Mouse (Mus musculus) T-cell, adult 2 months (primary cell): ENCODE measurements around the gene Tmtc4.

Experiments used
- DNase-seq: peaks from one replicate; pipeline ENCODE4 v3.0.0; 2022; ENCODE audit warnings: low spot score

Gene Tmtc4

DNA sequence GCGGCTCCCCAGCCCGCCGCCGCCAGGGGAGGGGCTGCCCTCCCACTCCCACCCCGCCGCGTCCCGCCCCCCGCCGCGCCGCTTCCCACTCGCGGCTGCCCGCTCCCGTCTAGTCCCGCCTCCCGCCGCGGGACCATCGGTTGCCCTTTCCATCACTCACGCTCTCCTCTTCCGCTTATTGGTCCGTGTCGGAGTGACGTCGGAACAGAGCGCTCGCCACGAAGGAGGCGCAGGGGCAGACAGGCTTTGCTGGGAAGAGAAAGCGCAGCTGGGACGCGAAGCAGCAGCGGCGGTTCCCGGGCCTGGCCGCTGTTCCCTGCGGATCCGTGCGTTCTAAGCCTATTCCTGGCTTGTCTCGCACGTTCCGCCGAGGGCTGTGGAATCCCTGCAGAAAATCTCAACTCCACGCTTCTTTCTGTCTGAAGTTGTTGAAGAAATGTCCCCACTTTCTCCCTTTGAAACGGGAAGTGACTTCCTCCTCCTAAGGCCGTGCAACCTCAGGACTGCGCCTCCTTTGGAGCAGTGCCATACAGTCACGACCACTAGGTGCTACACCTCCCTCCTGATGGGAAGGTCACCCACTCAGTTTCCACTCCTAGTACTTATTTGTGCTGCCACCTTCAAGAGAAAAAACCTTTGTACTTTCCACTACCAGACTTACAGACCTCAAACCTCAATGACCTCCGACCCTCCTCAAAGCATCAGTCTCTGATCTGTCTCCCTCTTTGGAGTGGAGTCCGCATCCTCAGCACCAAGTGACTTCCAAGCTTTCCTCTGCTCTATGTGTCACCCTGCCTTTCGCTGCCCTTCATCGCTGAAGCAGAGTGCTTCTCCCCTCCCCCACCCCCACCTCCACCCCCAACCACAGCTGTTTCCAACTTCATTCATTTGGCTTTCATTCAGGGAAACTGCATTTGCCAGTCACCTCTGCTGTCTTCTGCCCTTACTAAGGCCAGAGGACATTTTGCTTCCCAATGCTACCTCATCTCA is at the start of gene Tmtc4:
TSS of gene Tmtc4 (minus strand) at position 810 of the 990 bp plus-strand sequence.
- peak; percentile 90 for DNase-seq

GRCm38 (mm10) chr14:123032435-123032834 is 48.6 kb upstream of the Tmtc4 start:
- DNase-seq: no peak

DNA sequence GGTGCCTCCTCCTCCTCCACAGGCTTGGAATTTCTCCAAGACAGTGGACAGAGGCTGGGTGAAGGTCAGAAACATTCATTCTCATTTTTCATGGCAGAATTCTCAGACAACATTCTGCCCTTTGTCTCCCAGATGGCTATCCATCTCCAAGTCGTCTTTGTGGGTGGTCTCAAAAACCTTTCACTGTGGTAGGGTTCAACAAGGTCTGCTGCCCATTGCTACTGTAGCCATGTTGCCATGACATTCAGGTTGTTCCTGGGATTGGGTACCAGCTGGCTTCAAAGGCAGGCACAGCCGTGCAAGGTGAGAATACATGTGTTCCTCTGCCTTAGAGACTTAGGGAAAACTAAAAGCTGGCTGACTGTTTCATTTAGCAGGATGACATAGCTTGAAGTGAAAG is 44.0 kb upstream of the Tmtc4 start:
- no peak for DNase-seq

DNA sequence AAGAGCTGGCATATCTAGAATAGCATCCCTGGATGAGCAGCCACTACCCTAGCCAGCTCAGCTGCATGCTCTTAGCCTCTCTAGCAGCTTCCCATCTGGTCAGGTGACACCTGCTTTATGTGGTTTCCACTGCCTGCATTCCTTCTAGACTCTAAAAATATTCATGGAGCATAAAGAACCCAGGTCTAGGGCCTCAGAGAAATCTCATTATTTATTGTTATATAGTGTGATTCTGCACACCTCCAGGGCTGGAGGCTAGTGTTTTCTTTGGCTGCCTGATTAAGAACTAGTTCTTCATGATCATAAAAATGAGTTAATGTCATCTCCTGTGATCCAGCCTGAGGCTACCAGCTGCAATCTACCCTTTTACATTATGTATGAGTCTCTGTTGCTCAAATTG is 39.1 kb upstream of the Tmtc4 start:
- DNase-seq: no peak

DNA sequence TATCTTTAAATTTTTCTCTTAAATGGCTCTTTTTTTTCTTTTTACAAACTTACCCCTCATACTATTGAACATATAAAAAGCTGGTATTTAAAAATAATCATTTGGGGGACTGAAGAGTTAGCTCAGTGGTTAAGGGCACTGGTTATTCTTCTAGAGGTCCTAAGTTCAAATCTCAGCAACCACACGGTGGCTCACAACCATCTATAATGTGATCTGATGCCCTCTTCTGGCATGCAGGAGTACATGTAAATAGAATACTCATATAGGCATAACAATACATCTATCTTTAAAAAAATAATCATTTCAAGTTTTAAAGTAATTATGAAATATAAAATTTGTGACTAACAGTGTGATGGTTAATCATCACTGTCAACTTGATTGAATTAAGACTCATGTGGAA is 32.5 kb upstream of the Tmtc4 start:
- DNase-seq: no peak

DNA sequence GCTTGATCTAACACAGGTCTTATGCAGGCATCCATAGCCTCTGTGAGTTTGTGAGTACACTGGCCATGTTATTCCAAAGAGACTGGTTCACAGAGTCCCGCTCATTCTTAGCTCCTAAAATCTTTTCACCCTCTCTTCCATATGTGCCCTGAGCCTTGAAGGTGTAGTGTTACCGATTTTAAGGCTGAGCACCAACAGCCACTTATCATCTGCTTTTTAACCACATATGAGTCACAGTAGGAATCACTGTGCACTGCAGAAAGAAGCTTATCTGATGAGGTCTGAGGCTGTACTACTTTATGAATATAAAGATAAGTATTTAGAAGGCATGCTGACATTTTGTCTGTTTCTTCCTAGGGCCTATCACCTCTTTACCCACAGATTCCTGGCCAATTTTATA is 31.9 kb upstream of the Tmtc4 start:
- no peak for DNase-seq

- no peak for DNase-seq
These were observed 25.5 kb upstream of the Tmtc4 start for GRCm38 (mm10) chr14:123009108-123010018.

DNA sequence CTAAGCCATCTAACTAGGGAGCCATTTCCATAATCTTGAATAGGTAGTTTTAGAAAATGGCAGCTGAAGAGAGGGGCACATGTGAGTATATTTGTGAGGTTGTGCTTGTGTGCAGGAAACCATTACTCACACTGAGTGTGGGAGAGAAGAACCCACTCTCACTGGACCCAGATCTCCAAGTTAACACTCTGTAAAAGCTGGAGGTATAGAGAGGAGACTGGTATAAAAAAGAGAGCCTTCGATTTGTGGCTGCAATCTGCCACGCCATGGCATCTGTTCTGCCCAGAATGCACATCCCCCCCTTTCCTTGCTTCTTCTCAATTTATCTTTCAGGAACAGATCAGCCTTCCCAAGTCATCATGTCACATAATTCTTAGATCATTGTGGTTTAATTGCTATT is 24.8 kb upstream of the Tmtc4 start:
- no peak for DNase-seq

GRCm38 (mm10) chr14:123003715-123004114 is 19.9 kb upstream of the Tmtc4 start:
- no peak for DNase-seq

GRCm38 (mm10) chr14:123001391-123001790 is 17.6 kb upstream of the Tmtc4 start:
- DNase-seq: no peak

- DNase-seq: peak; percentile 46
These were observed 13.6 kb upstream of the Tmtc4 start for GRCm38 (mm10) chr14:122997465-122997864.

DNA sequence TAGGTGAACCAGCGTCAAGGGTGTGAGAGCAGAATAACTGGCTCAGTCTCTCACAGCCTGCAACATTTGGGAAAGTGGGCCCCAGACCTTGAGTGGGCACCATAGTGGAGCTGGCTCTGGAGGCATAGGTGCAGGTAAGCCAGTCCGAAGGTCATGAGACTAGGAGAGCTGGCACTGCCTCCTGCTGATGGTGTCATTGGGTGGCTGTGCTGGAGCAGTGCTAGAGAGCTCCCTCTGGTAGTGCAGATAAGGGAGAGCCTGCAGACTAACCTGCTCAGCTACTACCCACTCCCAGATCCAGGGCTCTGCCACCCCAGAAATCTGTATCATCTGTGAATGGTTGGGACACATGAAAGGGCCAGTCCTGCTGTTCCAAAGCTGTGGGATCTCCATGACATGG is 10.1 kb upstream of the Tmtc4 start:
- no peak for DNase-seq

DNA sequence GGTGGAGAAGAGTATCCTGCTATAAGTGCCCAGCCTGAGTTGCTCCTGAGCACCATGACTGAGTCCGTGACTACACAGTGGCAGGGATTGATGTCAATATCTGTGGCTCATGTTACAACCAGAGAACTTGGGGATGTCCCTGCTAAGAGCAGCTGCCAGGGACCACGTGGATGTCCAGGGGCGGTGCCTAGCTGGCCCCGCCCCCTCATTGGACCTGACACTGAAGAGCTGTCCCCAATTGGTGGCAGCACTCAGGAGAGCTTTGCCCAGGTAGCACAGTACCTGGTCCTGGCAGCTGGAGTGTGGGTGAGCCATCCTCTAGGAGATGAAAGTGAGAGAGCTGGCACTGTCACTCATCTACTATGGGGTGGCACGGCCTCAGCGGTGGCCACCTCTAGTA is 9.1 kb upstream of the Tmtc4 start:
- no peak for DNase-seq

DNA sequence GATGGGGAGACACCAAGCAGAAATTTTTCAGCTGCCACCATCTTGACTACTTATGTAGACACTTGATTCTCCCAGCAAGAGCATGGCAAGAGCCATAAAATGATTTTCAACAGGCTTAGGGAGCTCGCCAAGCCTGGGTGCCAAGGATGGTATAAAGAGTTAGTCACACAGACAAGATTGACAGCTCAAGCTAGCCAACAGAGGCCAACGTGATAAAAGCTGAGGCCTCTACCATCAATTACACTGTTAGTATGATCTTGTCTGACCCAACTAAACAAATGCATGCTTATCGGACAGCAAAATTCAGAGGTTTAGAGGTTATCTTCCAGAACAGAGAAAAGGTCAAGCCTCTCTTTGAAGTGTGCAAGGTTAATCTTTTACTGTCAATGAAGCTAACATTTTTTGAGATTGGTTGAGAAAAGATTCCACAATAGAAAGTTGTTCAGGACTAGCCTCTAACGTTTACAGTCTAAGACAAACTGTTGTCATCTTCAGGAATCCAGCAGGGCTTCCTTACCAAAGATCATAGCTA is 6.8 kb upstream of the Tmtc4 start:
- no peak for DNase-seq

DNA sequence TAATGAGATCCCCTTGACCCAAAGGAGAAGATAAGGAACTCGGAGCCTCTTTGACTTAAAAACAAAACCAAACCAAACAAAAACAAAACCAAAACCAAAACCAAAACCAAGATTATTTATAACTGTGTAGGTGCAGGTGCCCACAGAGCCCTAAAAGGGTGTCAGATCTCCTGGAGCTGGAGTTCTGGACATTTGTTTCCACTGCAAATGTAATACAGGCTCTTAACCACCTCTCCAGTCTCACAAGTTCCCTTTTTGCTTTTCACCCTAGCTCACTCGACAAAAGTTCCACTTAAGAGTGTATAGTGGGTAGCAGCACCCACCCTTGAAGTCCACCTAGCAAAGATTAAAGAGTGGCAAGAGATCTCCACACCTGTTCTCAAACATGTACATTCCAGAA is 2.6 kb upstream of the Tmtc4 start:
- DNase-seq: no peak

- peak; percentile 76 for DNase-seq
These were observed 1.1 kb downstream of the Tmtc4 start for GRCm38 (mm10) chr14:122982571-122983225.

DNA sequence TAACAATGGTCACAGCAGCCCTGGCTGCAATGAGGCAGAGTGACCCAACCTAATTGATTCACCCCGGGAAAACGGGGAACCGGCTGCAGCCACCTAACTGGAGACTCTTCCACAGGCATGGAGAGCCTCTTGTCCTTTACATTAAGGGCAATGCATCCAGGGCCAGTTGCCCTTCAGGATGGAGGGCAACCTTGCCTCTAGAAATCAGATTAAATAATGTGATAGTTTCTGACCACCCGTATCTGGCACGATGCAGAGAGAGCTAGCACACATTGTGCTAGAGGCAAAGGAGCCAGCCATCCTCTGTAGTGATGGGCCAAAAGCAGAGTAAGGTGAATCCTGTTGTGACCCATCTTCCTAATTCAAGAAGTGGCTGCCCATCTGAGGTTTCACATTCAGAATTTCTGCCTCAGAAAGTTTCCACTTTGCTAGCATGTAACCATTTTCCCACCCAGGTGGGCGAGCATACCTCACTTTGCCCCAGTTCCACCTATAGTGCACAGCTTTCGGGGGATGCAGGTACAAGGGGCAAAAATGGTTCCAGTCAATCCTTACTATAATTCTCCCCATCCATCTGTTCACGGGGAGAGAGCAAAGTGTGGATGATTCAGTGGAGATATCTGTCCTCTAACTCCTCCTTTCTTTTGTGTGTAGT is 1.9 kb downstream of the Tmtc4 start:
- DNase-seq: no peak

DNA sequence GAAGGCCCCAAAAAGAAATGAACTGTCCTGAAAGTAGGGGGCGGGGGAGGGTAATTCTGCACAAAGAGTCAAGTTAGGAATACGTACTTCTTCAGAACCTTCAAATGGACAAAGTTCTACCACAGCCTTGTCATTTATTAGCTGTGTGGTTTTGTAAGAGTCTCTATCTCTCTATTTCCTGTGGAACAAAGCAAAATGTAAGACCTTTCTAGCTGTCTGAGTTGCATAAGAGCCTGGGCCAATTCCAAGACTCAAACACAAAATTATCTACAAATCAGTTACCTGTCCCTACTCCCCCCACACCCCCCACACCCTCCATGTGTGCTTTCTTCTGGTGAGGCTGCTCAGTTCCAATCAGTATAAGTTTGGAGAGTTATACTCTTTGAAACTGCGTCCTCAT is 5.0 kb downstream of the Tmtc4 start:
- DNase-seq: no peak

DNA sequence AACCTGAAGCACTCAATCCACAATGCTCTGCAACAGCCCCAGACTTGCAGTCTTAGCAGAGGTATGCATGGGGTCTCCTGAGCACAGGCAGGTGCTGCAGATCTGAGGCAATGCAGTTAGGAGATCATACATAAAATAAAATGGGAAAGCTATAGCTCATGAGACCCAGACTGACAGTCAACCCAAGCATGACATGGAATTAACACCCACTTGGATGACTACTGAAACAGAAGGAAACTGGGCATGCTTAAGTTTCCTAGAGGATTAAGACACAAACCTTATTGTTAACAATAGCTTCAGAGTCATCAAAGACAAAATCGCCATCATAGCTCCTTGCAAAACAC is 6.1 kb downstream of the Tmtc4 start:
- no peak for DNase-seq

- DNase-seq: no peak
These were observed 6.6 kb downstream of the Tmtc4 start for GRCm38 (mm10) chr14:122977056-122977796.
